Mouse (Mus musculus) liver, adult 2 months (tissue): ENCODE results near the gene Gm10645. TPM values are rescaled to one million over a fixed set of nuclear protein-coding genes. Genes with fewer than 3 reads are reported as not detected.

ENCODE experiments used
- DNase-seq: peaks from one replicate; pipeline ENCODE4 v3.0.0-alpha.2; 2011; ENCODE audit warnings: low read depth, low spot score; ENCODE audit errors: extremely low read depth
- H3K27ac ChIP-seq: fragments of 200-500 bp; replicated peaks from 2 replicates; pipeline ENCODE4 v1.5.1; 2012; ENCODE audit warnings: low read depth, mild to moderate bottlenecking, control low read depth, inconsistent platforms, low read length; ENCODE audit not compliant: insufficient read depth
- H3K27me3 ChIP-seq: fragments of 200-500 bp; 2 replicates; pipeline ENCODE4 v1.6.1; 2012; ENCODE audit warnings: mild to moderate bottlenecking, moderate library complexity, low read length, inconsistent platforms; ENCODE audit not compliant: control insufficient read depth, insufficient read depth
- H3K36me3 ChIP-seq: fragments of 200-500 bp; 2 replicates; pipeline ENCODE4 v1.6.1; 2012; ENCODE audit warnings: low read length, inconsistent platforms; ENCODE audit not compliant: control insufficient read depth, insufficient read depth
- H3K4me1 ChIP-seq: fragments of 200-500 bp; 2 replicates; pipeline ENCODE4 v1.6.1; 2011; ENCODE audit warnings: low read length; ENCODE audit not compliant: control insufficient read depth, insufficient read depth
- H3K4me3 ChIP-seq: fragments of 200-500 bp; 2 replicates; pipeline ENCODE4 v1.5.1; 2011; ENCODE audit warnings: low read depth, mild to moderate bottlenecking, control low read depth, low read length, moderate library complexity; ENCODE audit not compliant: insufficient read depth
- H3K79me2 ChIP-seq: fragments of 200-500 bp; 2 replicates; pipeline ENCODE4 v1.6.1; 2012; ENCODE audit warnings: inconsistent platforms, mild to moderate bottlenecking, low read length, moderate library complexity; ENCODE audit not compliant: control insufficient read depth, insufficient read depth
- H3K9ac ChIP-seq: fragments of 200-500 bp; 2 replicates; pipeline ENCODE4 v1.6.1; 2012; ENCODE audit warnings: low read depth, mild to moderate bottlenecking, control low read depth, inconsistent platforms, low read length
- CTCF ChIP-seq: fragments of 200-500 bp; IDR thresholded peaks from 2 replicates; pipeline ENCODE4 v1.5.1; 2011; ENCODE audit warnings: low read depth, low read length, control low read depth
- POLR2A ChIP-seq: fragments of 200-500 bp; IDR thresholded peaks from 2 replicates; pipeline ENCODE4 v1.6.1; 2011; ENCODE audit warnings: low read length, control low read depth; ENCODE audit not compliant: insufficient read depth; ENCODE audit errors: extremely low read depth
- WGBS: fragments of 180-500 bp; shearing (Covaris S2); methylation state at CpG from one replicate; pipeline ENCODE4 v1.1.7; 2018; 5-methylcytosine and 5-hydroxymethylcytosine counted together
- polyA plus RNA-seq: library from polyadenylated mRNA; depleted of rRNA; stranded (reverse); fragments of >200 nt; gene quantifications from 2 replicates; pipeline ENCODE4 v1.2.3, GENCODE M21; 2012
- total RNA-seq: library from RNA; depleted of rRNA; stranded (reverse); fragments of >200 nt; gene quantifications from 2 replicates; pipeline ENCODE4 v1.2.3, GENCODE M21; 2014

Gene Gm10645
- total and polyA plus RNA-seq, 2 experiments, result 0.13 TPM; not detected in 1

- no peaks in the 10 kb centered on the region for H3K27me3 ChIP-seq
- no peak overlapping the region for H3K4me3 ChIP-seq
- no peak for DNase-seq
- H3K36me3 ChIP-seq, result no peaks in the 10 kb centered on the region
- TF ChIP-seq POLR2A (no peak), CTCF (no peak)
- H3K4me1 ChIP-seq, result no peaks in the 10 kb centered on the region
- H3K79me2 ChIP-seq, result no peaks in the 10 kb centered on the region
- WGBS, result 82% methylated on average over 2 of the region's 2 CpGs
- no peak overlapping the region for H3K27ac ChIP-seq
- H3K9ac ChIP-seq, result no peak overlapping the region
These were observed 13.9 kb downstream of the Gm10645 start for GRCm38 (mm10) chr8:83152055-83152454.

- H3K36me3 ChIP-seq, result no peaks in the 10 kb centered on the region
- DNase-seq, result no peak
- H3K4me3 ChIP-seq, result no peak overlapping the region
- no peaks in the 10 kb centered on the region for H3K79me2 ChIP-seq
- H3K9ac ChIP-seq, result no peak overlapping the region
- TF ChIP-seq CTCF (no peak), POLR2A (no peak)
- WGBS, result 89% methylated on average over 6 of the region's 6 CpGs
- no peaks in the 10 kb centered on the region for H3K4me1 ChIP-seq
- no peaks in the 10 kb centered on the region for H3K27me3 ChIP-seq
- H3K27ac ChIP-seq, result no peak overlapping the region
These were observed 16.8 kb downstream of the Gm10645 start for GRCm38 (mm10) chr8:83149124-83149523.

- H3K4me1 ChIP-seq, result no peaks in the 10 kb centered on the region
- no peak overlapping the region for H3K9ac ChIP-seq
- TF ChIP-seq POLR2A, result no peak
- TF ChIP-seq CTCF, result no peak
- no peak for DNase-seq
- no peaks in the 10 kb centered on the region for H3K36me3 ChIP-seq
- no peaks in the 10 kb centered on the region for H3K27me3 ChIP-seq
- H3K27ac ChIP-seq, result no peak overlapping the region
- WGBS, result 76% methylated on average over 3 of the region's 3 CpGs
- H3K79me2 ChIP-seq, result no peaks in the 10 kb centered on the region
- no peak overlapping the region for H3K4me3 ChIP-seq
These were observed 20.5 kb downstream of the Gm10645 start for GRCm38 (mm10) chr8:83145421-83145820.

- no peak overlapping the region for H3K9ac ChIP-seq
- 90% methylated on average over 4 of the region's 4 CpGs for WGBS
- H3K79me2 ChIP-seq, result no peaks in the 10 kb centered on the region
- H3K27ac ChIP-seq, result no peak overlapping the region
- no peaks in the 10 kb centered on the region for H3K36me3 ChIP-seq
- no peak overlapping the region for H3K4me3 ChIP-seq
- TF ChIP-seq POLR2A (no peak), CTCF (no peak)
- no peak for DNase-seq
- H3K27me3 ChIP-seq, result no peaks in the 10 kb centered on the region
- H3K4me1 ChIP-seq, result no peaks in the 10 kb centered on the region
These were observed 21.4 kb downstream of the Gm10645 start for GRCm38 (mm10) chr8:83144601-83145000.

- Histone ChIP-seq H3K79me2 (no peaks in the 10 kb centered on the region), H3K36me3 (no peaks in the 10 kb centered on the region), H3K4me3 (no peak overlapping the region), H3K9ac (no peak overlapping the region), H3K4me1 (no peaks in the 10 kb centered on the region), H3K27me3 (no peaks in the 10 kb centered on the region), H3K27ac (no peak overlapping the region)
- peak; percentile 21 for DNase-seq
- TF ChIP-seq POLR2A (no peak), CTCF (no peak)
- WGBS, result 69% methylated on average over 5 of the region's 5 CpGs
These were observed 24.6 kb downstream of the Gm10645 start for GRCm38 (mm10) chr8:83141358-83141757.

- Histone ChIP-seq H3K4me3 (no peak overlapping the region), H3K4me1 (no peaks in the 10 kb centered on the region), H3K36me3 (no peaks in the 10 kb centered on the region), H3K9ac (no peak overlapping the region), H3K27me3 (no peaks in the 10 kb centered on the region), H3K27ac (no peak overlapping the region), H3K79me2 (no peaks in the 10 kb centered on the region)
- TF ChIP-seq CTCF, result no peak
- no peak for TF ChIP-seq POLR2A
- peak; percentile 28 for DNase-seq
- WGBS, result 65% methylated on average over 3 of the region's 3 CpGs
These were observed 25.3 kb downstream of the Gm10645 start for GRCm38 (mm10) chr8:83140701-83141111.
